Mouse (Mus musculus) kidney, postnatal 0 days (tissue): ENCODE results near the gene Rph3a. TPM values are rescaled to one million over a fixed set of nuclear protein-coding genes. Genes with fewer than 3 reads are reported as not detected.
"Not testable (repeated sequence)": the region's sequence is repeated elsewhere in the genome, so short reads cannot be mapped to it uniquely, and the experiment has no call there.

Experiments used
- ATAC-seq: fragments of 200-750 bp; cut with Nextera tagmentation; replicated peaks from 2 replicates; pipeline ENCODE4 v1.8.0; 2017; ENCODE audit warnings: low read depth, moderate number of reproducible peaks, moderate TSS enrichment, moderate library complexity; ENCODE audit not compliant: low FRiP score
- DNase-seq: peaks from one replicate; pipeline ENCODE4 v3.0.0-alpha.2; 2016; ENCODE audit warnings: low spot score
- H3K27ac ChIP-seq: fragments of 300-500 bp; sonication (generic); 2 replicates; pipeline ENCODE4 v1.5.1; 2014; ENCODE audit warnings: mild to moderate bottlenecking
- H3K27me3 ChIP-seq: fragments of 300-500 bp; sonication (generic); 2 replicates; pipeline ENCODE4 v1.6.1; 2014; ENCODE audit warnings: low read length, mixed read lengths; ENCODE audit not compliant: insufficient read depth
- H3K36me3 ChIP-seq: fragments of 300-500 bp; sonication (generic); 2 replicates; pipeline ENCODE4 v1.6.1; 2014; ENCODE audit warnings: low read length, mixed read lengths; ENCODE audit not compliant: insufficient read depth
- H3K4me1 ChIP-seq: fragments of 300-500 bp; sonication (generic); replicated peaks from 2 replicates; pipeline ENCODE4 v1.6.1; 2014; ENCODE audit warnings: antibody characterized with exemption, low read length, mixed read lengths; ENCODE audit not compliant: insufficient read depth
- H3K4me2 ChIP-seq: fragments of 300-500 bp; sonication (generic); 2 replicates; pipeline ENCODE4 v1.6.1; 2014; ENCODE audit warnings: mild to moderate bottlenecking, low read length, moderate library complexity, mixed read lengths
- H3K4me3 ChIP-seq: fragments of 300-500 bp; sonication (generic); replicated peaks from 2 replicates; pipeline ENCODE4 v1.5.1; 2014; ENCODE audit warnings: low read depth, low read length
- H3K9ac ChIP-seq: fragments of 300-500 bp; sonication (generic); 2 replicates; pipeline ENCODE4 v1.6.1; 2014; ENCODE audit warnings: low read depth, low read length
- H3K9me3 ChIP-seq: fragments of 300-500 bp; sonication (generic); replicated peaks from 2 replicates; pipeline ENCODE4 v1.6.1; 2016; ENCODE audit warnings: low read length, inconsistent platforms, mixed read lengths
- CTCF ChIP-seq: IDR thresholded peaks from 2 replicates; pipeline ENCODE4 v1.5.1; 2016; ENCODE audit warnings: antibody characterized with exemption, low read depth, mild to moderate bottlenecking, moderate library complexity
- WGBS: fragments of 180-500 bp; shearing (Covaris S2); extraction: QIAGEN DNeasy Blood & Tissue Kit; methylation state at CpG from one replicate; pipeline ENCODE4 v1.1.7; 2014; 5-methylcytosine and 5-hydroxymethylcytosine counted together
- polyA plus RNA-seq: library from polyadenylated mRNA; unstranded; fragments of >200 nt; fragmentation: Nextera tagmentation; extraction: Ambion mirVana; gene quantifications from 2 replicates; pipeline ENCODE4 v1.2.1, GENCODE M21; 2015

The Rph3a gene
- polyA plus RNA-seq, 1 experiment from 2014 or later, result 0.28 TPM

- no peak for TF ChIP-seq CTCF
- H3K4me3 ChIP-seq, result no peak overlapping the region
- no peaks in the 10 kb centered on the region for H3K27me3 ChIP-seq
- H3K9ac ChIP-seq, result no peak overlapping the region
- no peaks in the 10 kb centered on the region for H3K9me3 ChIP-seq
- ATAC-seq, result no peak
- H3K4me1 ChIP-seq, result no peaks in the 10 kb centered on the region
- no peak for DNase-seq
- no peak overlapping the region for H3K4me2 ChIP-seq
- WGBS, result 35% methylated on average over 2 of the region's 2 CpGs
- H3K36me3 ChIP-seq, result no peaks in the 10 kb centered on the region
- no peak overlapping the region for H3K27ac ChIP-seq
Measured at GRCm38 (mm10) chr5:120892243-120892660, 117.6 kb downstream of the Rph3a start.

GRCm38 (mm10) chr5:120891566-120892242 lies 118.2 kb downstream of the Rph3a start:
- not testable (repeated sequence) for ATAC-seq, DNase-seq, H3K4me3 ChIP-seq, H3K27me3 ChIP-seq, H3K9ac ChIP-seq, H3K27ac ChIP-seq, H3K4me2 ChIP-seq, H3K4me1 ChIP-seq, H3K9me3 ChIP-seq, H3K36me3 ChIP-seq
- 82% methylated on average over 2 of the region's 2 CpGs for WGBS

GRCm38 (mm10) chr5:120890991-120891390 lies 118.9 kb downstream of the Rph3a start:
- no peak for TF ChIP-seq CTCF
- Histone ChIP-seq H3K4me3 (no peak overlapping the region), H3K4me2 (no peak overlapping the region), H3K4me1 (no peaks in the 10 kb centered on the region), H3K9me3 (no peaks in the 10 kb centered on the region), H3K9ac (no peak overlapping the region), H3K27ac (no peak overlapping the region), H3K36me3 (no peaks in the 10 kb centered on the region), H3K27me3 (no peaks in the 10 kb centered on the region)
- 60% methylated on average over 3 of the region's 3 CpGs for WGBS
- DNase-seq, result no peak
- no peak for ATAC-seq

Other genes starting within 250 kb of the Rph3a start
- gene Oas3, start 232.4 kb downstream of the Rph3a start, polyA plus RNA-seq, result 0.13 and 0.21 TPM in 2 replicates
- not detected in 2 replicates for gene Oas1e, start 214.6 kb downstream of the Rph3a start, polyA plus RNA-seq
- 1.1 and 1.2 TPM in 2 replicates for gene Oas1c, start 197.6 kb downstream of the Rph3a start, polyA plus RNA-seq
- 0.12 and 0.27 TPM in 2 replicates for gene Oas1f, start 162.7 kb downstream of the Rph3a start, polyA plus RNA-seq
- gene Oas1h, start 148.7 kb downstream of the Rph3a start, polyA plus RNA-seq, result 0.07 TPM in 1 of 2 replicates, not detected in the other
- gene Oas1g, start 122.5 kb downstream of the Rph3a start, polyA plus RNA-seq, result 1.6 and 1.8 TPM in 2 replicates
- 5.4 and 7.9 TPM in 2 replicates for gene Oas1a, start 102.6 kb downstream of the Rph3a start, polyA plus RNA-seq
- gene Oas1d, start 95.6 kb downstream of the Rph3a start, polyA plus RNA-seq, result not detected in 2 replicates
- gene Ptpn11, start 181.3 kb upstream of the Rph3a start, polyA plus RNA-seq, result 20.0 and 20.8 TPM in 2 replicates
- 655 and 681 TPM in 2 replicates for gene Rpl6, start 194.4 kb upstream of the Rph3a start, polyA plus RNA-seq
- gene Hectd4, start 210.1 kb upstream of the Rph3a start, polyA plus RNA-seq, result 2.0 and 2.9 TPM in 2 replicates